Mouse (Mus musculus) cerebellum, adult 2 months (tissue): ENCODE results near the gene Slc9a3. TPM values are rescaled to one million over a fixed set of nuclear protein-coding genes. Genes with fewer than 3 reads are reported as not detected.

Experiments used
- DNase-seq, 2 experiments: peaks; one replicate each; pipeline ENCODE4 v3.0.0; 2021
- H3K27ac ChIP-seq: fragments of 200-500 bp; 2 replicates; pipeline ENCODE4 v1.5.1; 2012; ENCODE audit warnings: low read length, control low read depth, inconsistent platforms; ENCODE audit not compliant: insufficient read depth
- H3K27me3 ChIP-seq: fragments of 200-500 bp; 2 replicates; pipeline ENCODE4 v1.6.1; 2012; ENCODE audit warnings: inconsistent platforms, mild to moderate bottlenecking, low read length, moderate library complexity; ENCODE audit not compliant: control insufficient read depth, insufficient read depth
- H3K4me1 ChIP-seq: fragments of 200-500 bp; 2 replicates; pipeline ENCODE4 v1.6.1; 2011; ENCODE audit warnings: low read length; ENCODE audit not compliant: control insufficient read depth, insufficient read depth
- H3K4me3 ChIP-seq: fragments of 200-500 bp; replicated peaks from 2 replicates; pipeline ENCODE3; 2011; ENCODE audit warnings: mild to moderate bottlenecking, low read depth, low read length, control low read depth; ENCODE audit not compliant: insufficient read depth
- CTCF ChIP-seq: fragments of 200-500 bp; IDR thresholded peaks from 2 replicates; pipeline ENCODE4 v1.5.1; 2011; ENCODE audit warnings: low read depth, mild to moderate bottlenecking, control low read depth, low read length, moderate library complexity, borderline replicate concordance; ENCODE audit not compliant: insufficient read depth
- POLR2A ChIP-seq: fragments of 200-500 bp; IDR thresholded peaks from 2 replicates; pipeline ENCODE4 v1.6.1; 2011; ENCODE audit warnings: low read length, control low read depth, borderline replicate concordance; ENCODE audit not compliant: insufficient read depth
- WGBS: fragments of 180-500 bp; shearing (Covaris S2); methylation state at CpG from one replicate; pipeline ENCODE4 v1.1.7; 2018; 5-methylcytosine and 5-hydroxymethylcytosine counted together
- polyA plus RNA-seq: library from polyadenylated mRNA; depleted of rRNA; stranded (reverse); fragments of >200 nt; gene quantifications from 2 replicates; pipeline ENCODE4 v1.2.3, GENCODE M21; 2012

The Slc9a3 gene
- polyA plus RNA-seq, 1 experiment: 7.4 TPM

GRCm38 (mm10) chr13:74102831-74103582 lies 18.2 kb upstream of the Slc9a3 start:
- DNase-seq: peak; percentile 51 to 71
- WGBS: 39% methylated on average over 4 of the region's 4 CpGs
- no peak overlapping the region for H3K27ac ChIP-seq
- H3K27me3 ChIP-seq: no peaks in the 10 kb centered on the region
- TF ChIP-seq POLR2A (no peak), CTCF (no peak)
- H3K4me3 ChIP-seq: no peak overlapping the region
- peaks cover 11% of the 10 kb centered on the region; the same call in 1 of the 2 replicates for H3K4me1 ChIP-seq

- no peaks in the 10 kb centered on the region for H3K27me3 ChIP-seq
- peaks cover 11% of the 10 kb centered on the region; the same call in 1 of the 2 replicates for H3K4me1 ChIP-seq
- no peak overlapping the region for H3K27ac ChIP-seq
- DNase-seq: no peak
- WGBS: 41% methylated on average over 7 of the region's 7 CpGs
- H3K4me3 ChIP-seq: no peak overlapping the region
- TF ChIP-seq CTCF: no peak
- no peak for TF ChIP-seq POLR2A
Measured at GRCm38 (mm10) chr13:74104417-74104816, 16.8 kb upstream of the Slc9a3 start.

GRCm38 (mm10) chr13:74107410-74107809 lies 13.8 kb upstream of the Slc9a3 start:
- TF ChIP-seq POLR2A (no peak), CTCF (no peak)
- H3K4me3 ChIP-seq: no peak overlapping the region
- no peaks in the 10 kb centered on the region for H3K27me3 ChIP-seq
- no peak for DNase-seq
- H3K4me1 ChIP-seq: peaks cover 11% of the 10 kb centered on the region; the same call in 1 of the 2 replicates
- WGBS: 82% methylated on average over 2 of the region's 2 CpGs
- no peak overlapping the region for H3K27ac ChIP-seq

- TF ChIP-seq CTCF: no peak
- no peak for TF ChIP-seq POLR2A
- Histone ChIP-seq H3K27ac (no peak overlapping the region), H3K4me3 (no peak overlapping the region), H3K4me1 (no peaks in the 10 kb centered on the region), H3K27me3 (no peaks in the 10 kb centered on the region)
- WGBS: 82% methylated on average over 4 of the region's 4 CpGs
- DNase-seq: no peak
Measured at GRCm38 (mm10) chr13:74112593-74112992, 8.7 kb upstream of the Slc9a3 start.

- WGBS: 42% methylated on average over 6 of the region's 6 CpGs
- DNase-seq: no peak
- H3K4me3 ChIP-seq: no peak overlapping the region
- H3K27ac ChIP-seq: no peak overlapping the region
- TF ChIP-seq POLR2A (no peak), CTCF (no peak)
- H3K27me3 ChIP-seq: no peaks in the 10 kb centered on the region
- no peaks in the 10 kb centered on the region for H3K4me1 ChIP-seq
Measured at GRCm38 (mm10) chr13:74113626-74114191, 7.5 kb upstream of the Slc9a3 start.

DNA sequence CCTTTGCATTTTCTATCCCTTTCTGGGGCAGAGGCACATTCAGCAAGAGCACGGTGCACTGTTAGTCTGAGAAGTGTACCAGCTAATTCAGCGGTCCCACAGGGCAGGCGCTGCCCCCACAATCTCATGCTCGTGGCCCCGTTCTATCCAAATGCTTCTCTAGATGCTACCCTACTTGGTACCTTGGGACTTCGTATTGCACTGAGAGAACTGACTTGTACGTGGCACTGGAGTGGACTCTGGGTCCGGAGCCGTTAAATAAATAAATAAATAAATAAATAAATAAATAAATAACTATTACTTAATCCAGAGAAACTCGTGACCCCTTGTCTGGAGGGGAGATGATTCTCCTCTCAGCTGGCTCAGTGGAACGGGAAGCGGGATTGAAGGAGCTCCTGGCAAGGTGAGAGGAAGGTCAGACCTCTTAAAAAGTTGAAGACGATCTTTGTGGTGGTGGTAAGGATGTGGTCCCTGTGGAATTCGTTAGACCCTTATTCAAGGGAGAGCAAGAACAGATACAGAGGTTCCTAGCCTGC lies 606 bp downstream of the Slc9a3 start:
- Histone ChIP-seq H3K4me1 (no peaks in the 10 kb centered on the region), H3K4me3 (no peak overlapping the region), H3K27ac (no peak overlapping the region), H3K27me3 (peaks cover 2% of the 10 kb centered on the region; the same call in 1 of the 2 replicates)
- TF ChIP-seq CTCF (no peak), POLR2A (no peak)
- no peak for DNase-seq
- 55% methylated on average over 14 of the region's 14 CpGs for WGBS

DNA sequence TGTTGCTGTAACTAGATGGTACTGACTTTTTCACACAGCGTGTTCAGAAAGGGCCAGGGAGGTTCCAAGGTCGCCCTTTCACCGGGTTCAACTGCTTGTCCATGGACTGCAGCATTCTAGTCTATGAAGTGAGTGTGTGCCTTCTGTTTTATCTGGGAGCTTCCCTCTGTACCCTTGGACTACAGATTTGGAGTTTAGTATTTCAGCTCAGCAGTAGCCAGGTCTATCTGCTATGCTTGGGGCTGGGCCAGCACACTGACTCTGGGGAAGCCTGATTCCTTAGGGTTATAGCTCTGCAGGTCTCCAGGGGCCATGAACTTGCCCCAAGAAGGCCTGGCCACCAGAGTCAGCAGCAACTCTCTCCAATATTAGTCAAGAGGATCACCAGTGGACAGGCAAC lies 1.4 kb downstream of the Slc9a3 start:
- Histone ChIP-seq H3K4me1 (no peaks in the 10 kb centered on the region), H3K27me3 (peaks cover 2% of the 10 kb centered on the region; the same call in 1 of the 2 replicates), H3K27ac (no peak overlapping the region), H3K4me3 (no peak overlapping the region)
- TF ChIP-seq CTCF (no peak), POLR2A (no peak)
- 75% methylated on average over 3 of the region's 3 CpGs for WGBS
- DNase-seq: no peak
